23 mouse cellular contexts compared by ENCODE assay signal in the genomic region with DNA sequence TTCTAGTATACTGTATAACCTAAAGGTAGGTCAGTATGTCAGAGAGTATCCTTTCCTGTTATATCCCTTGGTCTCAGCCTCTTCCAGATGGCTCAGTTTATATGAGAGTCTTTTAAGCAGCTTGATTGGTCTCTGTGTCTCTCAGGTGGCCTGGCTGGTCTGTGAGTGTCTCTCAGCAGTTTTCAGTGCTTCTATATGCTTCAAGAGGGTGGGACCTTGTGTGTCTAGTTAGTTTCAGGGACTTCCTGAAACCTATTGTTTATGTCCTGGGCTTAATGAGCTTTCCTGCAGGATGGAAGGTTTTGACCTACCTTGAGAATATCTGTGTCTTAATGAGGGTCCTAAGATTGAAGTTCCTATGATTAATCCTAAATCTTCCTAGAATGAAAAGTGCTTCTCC.
DNase-seq lines count a peak whose midpoint lies in the region; ATAC-seq lines count a peak whose summit lies in the region.
"Had no signal": no experiment of that assay in that cellular context is flagged by ENCODE, and none has a peak within 500 bp of the region (broad histone marks: within the 10 kb centered on the region; RNA-seq: fewer than 3 reads in every experiment).

No protein-coding gene starts in this region.

- H3K27me3 ChIP-seq in forebrain, embryonic 10.5 days (ENCODE audit: poor library complexity, severe bottlenecking): no peaks in the 10 kb centered on the region
- no peaks in the 10 kb centered on the region for H3K27me3 ChIP-seq in forebrain, embryonic 14.5 days (replicated peaks; ENCODE audit: control insufficient read depth, insufficient read depth, low read length)
- no peaks in the 10 kb centered on the region for H3K27me3 ChIP-seq in limb, embryonic 12.5 days
- H3K27me3 ChIP-seq in limb, embryonic 10.5 days (ENCODE audit: low read depth, poor library complexity, severe bottlenecking): no peaks in the 10 kb centered on the region
- H3K27me3 ChIP-seq in midbrain, embryonic 11.5 days (ENCODE audit: control insufficient read depth, insufficient read depth, low read length): no peaks in the 10 kb centered on the region
- H3K27me3 ChIP-seq in midbrain, embryonic 13.5 days: no peaks in the 10 kb centered on the region
- H3K27me3 ChIP-seq: embryonic facial prominence, embryonic 15.5 days; heart, embryonic 13.5 days had no signal

- no peak overlapping the region for H3K9ac ChIP-seq in forebrain, embryonic 14.5 days (ENCODE audit: low read length)
- no peak overlapping the region for H3K9ac ChIP-seq in limb, embryonic 12.5 days (replicated peaks)
- H3K9ac ChIP-seq in midbrain, embryonic 11.5 days (ENCODE audit: low read length): no peak overlapping the region
- H3K9ac ChIP-seq in midbrain, embryonic 13.5 days (replicated peaks): no peak overlapping the region
- H3K9ac ChIP-seq: embryonic facial prominence, embryonic 15.5 days; heart, embryonic 13.5 days had no signal

- H3K4me3 ChIP-seq in forebrain, embryonic 10.5 days: no peak overlapping the region
- H3K4me3 ChIP-seq in forebrain, embryonic 14.5 days (ENCODE audit: low read depth, low read length): no peak overlapping the region
- no peak overlapping the region for H3K4me3 ChIP-seq in limb, embryonic 12.5 days (replicated peaks)
- H3K4me3 ChIP-seq in limb, embryonic 10.5 days: no peak overlapping the region
- no peak overlapping the region for H3K4me3 ChIP-seq in midbrain, embryonic 11.5 days (ENCODE audit: low read depth, low read length)
- no peak overlapping the region for H3K4me3 ChIP-seq in midbrain, embryonic 13.5 days (replicated peaks)
- H3K4me3 ChIP-seq: embryonic facial prominence, embryonic 15.5 days; erythroblast, embryonic 14.5 days; heart, embryonic 13.5 days had no signal

- H3K27ac ChIP-seq in forebrain, embryonic 10.5 days: no peak overlapping the region
- no peak overlapping the region for H3K27ac ChIP-seq in forebrain, embryonic 14.5 days (ENCODE audit: low read depth, low read length)
- no peak overlapping the region for H3K27ac ChIP-seq in limb, embryonic 12.5 days
- H3K27ac ChIP-seq in limb, embryonic 10.5 days: no peak overlapping the region
- H3K27ac ChIP-seq in midbrain, embryonic 11.5 days (ENCODE audit: low read depth, low read length): no peak overlapping the region
- no peak overlapping the region for H3K27ac ChIP-seq in midbrain, embryonic 13.5 days
- H3K27ac ChIP-seq: embryonic facial prominence, embryonic 15.5 days; heart, embryonic 13.5 days; hindbrain, postnatal 0 days had no signal

- H3K4me1 ChIP-seq in forebrain, embryonic 10.5 days: no peaks in the 10 kb centered on the region
- H3K4me1 ChIP-seq in forebrain, embryonic 14.5 days (ENCODE audit: control insufficient read depth, insufficient read depth, low read length): no peaks in the 10 kb centered on the region
- H3K4me1 ChIP-seq in limb, embryonic 12.5 days (replicated peaks): no peaks in the 10 kb centered on the region
- H3K4me1 ChIP-seq in limb, embryonic 10.5 days: no peaks in the 10 kb centered on the region
- H3K4me1 ChIP-seq in midbrain, embryonic 11.5 days (ENCODE audit: control insufficient read depth, insufficient read depth, low read length): no peaks in the 10 kb centered on the region
- H3K4me1 ChIP-seq in midbrain, embryonic 13.5 days (replicated peaks): no peaks in the 10 kb centered on the region
- H3K4me1 ChIP-seq: embryonic facial prominence, embryonic 15.5 days; heart, embryonic 13.5 days had no signal

- ATAC-seq in forebrain, embryonic 14.5 days: no peak
- peak; percentile 7; the same call in 1 of the 2 replicates for ATAC-seq in limb, embryonic 12.5 days (ENCODE audit: insufficient number of reproducible peaks, insufficient read depth, low FRiP score, low TSS enrichment, low read depth)
- ATAC-seq in midbrain, embryonic 11.5 days (ENCODE audit: low FRiP score): no peak
- ATAC-seq in midbrain, embryonic 13.5 days: no peak
- ATAC-seq in neutrophil, adult 5-6 weeks (ENCODE audit: extremely low read depth, insufficient number of reproducible peaks, low FRiP score, poor library complexity, severe bottlenecking): 0 out of 2 replicates have a peak, but pooled peaks have one; percentile 3
- ATAC-seq: activated CD4-positive, CD25-positive, alpha-beta regulatory T cell, adult 4 months; CD4-positive, CD25-positive, alpha-beta regulatory T cell, adult 4 months; forebrain, embryonic 16.5 days; hindbrain, postnatal 0 days had no signal

- no peaks in the 10 kb centered on the region for H3K36me3 ChIP-seq in forebrain, embryonic 10.5 days (replicated peaks)
- no peaks in the 10 kb centered on the region for H3K36me3 ChIP-seq in forebrain, embryonic 14.5 days (ENCODE audit: control insufficient read depth, insufficient read depth, low read length)
- H3K36me3 ChIP-seq in limb, embryonic 12.5 days: no peaks in the 10 kb centered on the region
- no peaks in the 10 kb centered on the region for H3K36me3 ChIP-seq in limb, embryonic 10.5 days
- no peaks in the 10 kb centered on the region for H3K36me3 ChIP-seq in midbrain, embryonic 11.5 days (ENCODE audit: control insufficient read depth, insufficient read depth, low read length)
- H3K36me3 ChIP-seq in midbrain, embryonic 13.5 days: no peaks in the 10 kb centered on the region
- H3K36me3 ChIP-seq: embryonic facial prominence, embryonic 15.5 days; G1E; heart, embryonic 13.5 days had no signal

- H3K4me2 ChIP-seq in forebrain, embryonic 14.5 days (ENCODE audit: low read length): no peak overlapping the region
- H3K4me2 ChIP-seq in limb, embryonic 12.5 days: no peak overlapping the region
- H3K4me2 ChIP-seq in midbrain, embryonic 11.5 days: no peak overlapping the region
- H3K4me2 ChIP-seq in midbrain, embryonic 13.5 days (replicated peaks): no peak overlapping the region
- H3K4me2 ChIP-seq: embryonic facial prominence, embryonic 15.5 days; heart, embryonic 13.5 days had no signal

- DNase-seq in forebrain, embryonic 10.5 days (ENCODE audit: extremely low spot score, low spot score): peak; percentile 17
- no peak for DNase-seq in forebrain, embryonic 14.5 days (ENCODE audit: low spot score)
- DNase-seq in limb, embryonic 10.5 days (ENCODE audit: low spot score): no peak
- DNase-seq in midbrain, embryonic 11.5 days (ENCODE audit: low spot score, missing footprints): peak; percentile 47
- DNase-seq in kidney, adult 9 months: no peak
- DNase-seq: adrenal gland, postnatal 14 days; B cell, adult 2 months; cerebellum, adult 18-20 months; cerebellum, postnatal 14 days; embryo, embryonic 11 days; gastrocnemius, postnatal 10 days; heart, postnatal 36 days had no signal

- peaks cover 43% of the 10 kb centered on the region for H3K9me3 ChIP-seq in forebrain, embryonic 10.5 days
- H3K9me3 ChIP-seq in forebrain, embryonic 14.5 days (replicated peaks; ENCODE audit: control insufficient read depth, low read length): peaks cover 43% of the 10 kb centered on the region
- H3K9me3 ChIP-seq in limb, embryonic 12.5 days: peaks cover 35% of the 10 kb centered on the region
- peaks cover 23% of the 10 kb centered on the region for H3K9me3 ChIP-seq in limb, embryonic 10.5 days (replicated peaks)
- H3K9me3 ChIP-seq in midbrain, embryonic 11.5 days (ENCODE audit: control insufficient read depth, low read length): peaks cover 33% of the 10 kb centered on the region
- H3K9me3 ChIP-seq in midbrain, embryonic 13.5 days: peaks cover 43% of the 10 kb centered on the region

Comparison
In these comparisons a context has a peak if more than half of its experiments do, and no peak if none do; other contexts are left out.
1. DNase-seq: peak in forebrain, embryonic 10.5 days (single experiment) and midbrain, embryonic 11.5 days (single experiment); none in forebrain, embryonic 14.5 days (single experiment), limb, embryonic 10.5 days (single experiment) and kidney, adult 9 months (single experiment).
2. ATAC-seq: peak in limb, embryonic 12.5 days (single experiment) and neutrophil, adult 5-6 weeks (single experiment); none in forebrain, embryonic 14.5 days (single experiment), midbrain, embryonic 11.5 days (single experiment) and midbrain, embryonic 13.5 days (single experiment).